ENCODE assay signal across 8 mouse cellular contexts in the genomic region with DNA sequence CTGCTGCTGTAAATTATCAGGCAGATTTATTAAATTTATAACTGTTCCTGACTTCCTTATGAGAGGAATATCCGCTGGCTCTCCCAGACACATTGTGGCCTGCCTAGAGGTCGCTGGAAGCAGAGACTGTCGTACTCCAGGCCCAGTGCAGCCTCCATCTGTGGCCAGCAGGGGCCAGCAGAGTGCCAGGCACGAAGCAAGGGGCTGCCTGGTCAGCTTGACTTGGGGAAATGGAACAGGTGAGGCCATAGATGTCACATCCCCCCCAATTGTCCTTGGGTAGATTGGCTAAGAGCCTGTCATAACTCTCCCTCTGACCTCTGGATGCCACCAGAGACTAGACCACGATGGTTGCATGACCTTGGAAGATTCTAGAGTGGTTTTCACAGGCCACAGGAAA. TPM values are rescaled to one million over a fixed set of nuclear protein-coding genes. Genes with fewer than 3 reads are reported as not detected.
A peak's percentile ranks its signal among the peaks of the same experiment; 100 is the strongest.
DNase-seq lines count a peak whose midpoint lies in the region; ATAC-seq and TF ChIP-seq lines count a peak whose summit lies in the region.

No protein-coding gene starts in this region.

- H3K4me1 ChIP-seq in liver, embryonic 12.5 days = no peaks in the 10 kb centered on the region
- H3K4me1 ChIP-seq in intestine, postnatal 0 days (replicated peaks; ENCODE audit: control insufficient read depth, insufficient read depth, low read length) = no peaks in the 10 kb centered on the region
- H3K4me1 ChIP-seq in limb, embryonic 14.5 days (ENCODE audit: control insufficient read depth, insufficient read depth, low read length) = no peaks in the 10 kb centered on the region
- H3K4me1 ChIP-seq in stomach, embryonic 15.5 days = no peaks in the 10 kb centered on the region

- no peaks in the 10 kb centered on the region for H3K27me3 ChIP-seq in liver, embryonic 12.5 days (replicated peaks)
- no peaks in the 10 kb centered on the region for H3K27me3 ChIP-seq in intestine, postnatal 0 days (replicated peaks; ENCODE audit: control insufficient read depth, insufficient read depth, low read length)
- no peaks in the 10 kb centered on the region for H3K27me3 ChIP-seq in limb, embryonic 14.5 days (ENCODE audit: control insufficient read depth, insufficient read depth, low read length)
- no peaks in the 10 kb centered on the region for H3K27me3 ChIP-seq in stomach, embryonic 15.5 days (replicated peaks)

- ATAC-seq in liver, embryonic 12.5 days = no peak
- peak; percentile 47; the same call in 1 of the 2 replicates for ATAC-seq in intestine, postnatal 0 days
- ATAC-seq in limb, embryonic 14.5 days (ENCODE audit: low FRiP score, low read depth) = no peak; the same call in 1 of the 2 replicates
- ATAC-seq in stomach, embryonic 15.5 days (ENCODE audit: insufficient read depth, low FRiP score, low read depth) = peak; percentile 36; the same call in 1 of the 2 replicates

- H3K36me3 ChIP-seq in liver, embryonic 12.5 days = peaks cover 78% of the 10 kb centered on the region
- peaks cover 74% of the 10 kb centered on the region for H3K36me3 ChIP-seq in intestine, postnatal 0 days (ENCODE audit: control insufficient read depth, insufficient read depth)
- H3K36me3 ChIP-seq in limb, embryonic 14.5 days (ENCODE audit: control insufficient read depth, insufficient read depth, low read length) = peaks cover 70% of the 10 kb centered on the region
- peaks cover 32% of the 10 kb centered on the region for H3K36me3 ChIP-seq in stomach, embryonic 15.5 days

- no peaks in the 10 kb centered on the region for H3K9me3 ChIP-seq in liver, embryonic 12.5 days (replicated peaks)
- no peaks in the 10 kb centered on the region for H3K9me3 ChIP-seq in intestine, postnatal 0 days (ENCODE audit: control insufficient read depth)
- no peaks in the 10 kb centered on the region for H3K9me3 ChIP-seq in limb, embryonic 14.5 days (ENCODE audit: control insufficient read depth, low read length)
- H3K9me3 ChIP-seq in stomach, embryonic 15.5 days = no peaks in the 10 kb centered on the region

- no peak overlapping the region for H3K4me2 ChIP-seq in liver, embryonic 12.5 days
- H3K4me2 ChIP-seq in intestine, postnatal 0 days (replicated peaks; ENCODE audit: low read depth) = no peak overlapping the region
- no peak overlapping the region for H3K4me2 ChIP-seq in limb, embryonic 14.5 days (replicated peaks; ENCODE audit: low read depth, low read length, severe bottlenecking)
- H3K4me2 ChIP-seq in stomach, embryonic 15.5 days = no peak overlapping the region

- 31% methylated on average over 5 of the region's 5 CpGs for WGBS in liver, embryonic 12.5 days (ENCODE audit: insufficient replicate concordance)
- 19% methylated on average over 5 of the region's 5 CpGs for WGBS in intestine, postnatal 0 days
- WGBS in limb, embryonic 14.5 days = 24% methylated on average over 5 of the region's 5 CpGs
- 21% methylated on average over 5 of the region's 5 CpGs for WGBS in stomach, embryonic 15.5 days

- TF ChIP-seq CTCF in intestine, postnatal 0 days (IDR thresholded peaks at IDR 0.05; ENCODE audit: low read depth) = peak; percentile 99

- TF ChIP-seq POLR2A in limb, embryonic 14.5 days (IDR thresholded peaks at IDR 0.05; ENCODE audit: borderline replicate concordance, extremely low read depth, insufficient read depth, insufficient read length) = no peak

- DNase-seq in liver = peak; percentile 65
- DNase-seq in cerebellum, postnatal 36 days = peak; percentile 67 to 68
- DNase-seq in gastrocnemius, postnatal 10 days = peak; percentile 75
- peak; percentile 14 for DNase-seq in limb, embryonic 14.5 days (ENCODE audit: low spot score)
- DNase-seq in neural tube, embryonic 10.5 days (ENCODE audit: extremely low spot score, low spot score) = peak; percentile 70

- H3K4me3 ChIP-seq in liver, embryonic 12.5 days = no peak overlapping the region
- H3K4me3 ChIP-seq in intestine, postnatal 0 days (ENCODE audit: low read depth, low read length) = no peak overlapping the region
- no peak overlapping the region for H3K4me3 ChIP-seq in limb, embryonic 14.5 days (replicated peaks; ENCODE audit: low read length)
- H3K4me3 ChIP-seq in stomach, embryonic 15.5 days (replicated peaks) = no peak overlapping the region

- no peak overlapping the region for H3K27ac ChIP-seq in liver, embryonic 12.5 days
- no peak overlapping the region for H3K27ac ChIP-seq in intestine, postnatal 0 days (ENCODE audit: low read depth, low read length)
- no peak overlapping the region for H3K27ac ChIP-seq in limb, embryonic 14.5 days (replicated peaks; ENCODE audit: low read depth, low read length)
- H3K27ac ChIP-seq in stomach, embryonic 15.5 days = no peak overlapping the region

- no peak overlapping the region for H3K9ac ChIP-seq in liver, embryonic 12.5 days
- no peak overlapping the region for H3K9ac ChIP-seq in intestine, postnatal 0 days (ENCODE audit: low read depth, low read length)
- H3K9ac ChIP-seq in limb, embryonic 14.5 days (ENCODE audit: low read depth, low read length, severe bottlenecking) = no peak overlapping the region
- no peak overlapping the region for H3K9ac ChIP-seq in stomach, embryonic 15.5 days

RNA-seq across cellular contexts. Expression of a gene that starts 18.0 kb away (rescaled TPM):
- 17.8 and 18.5 TPM in 2 replicates for polyA plus RNA-seq in liver, embryonic 12.5 days (2016; fragmentation: Nextera tagmentation; extraction: Ambion mirVana)
- total RNA-seq in gastrocnemius, postnatal 10 days (2021) = 10 to 100 TPM in 1 of 2 experiments, 1 to 10 TPM in 1; 6.0 to 10.7 TPM
- 12.7 and 14.2 TPM in 2 replicates for polyA plus RNA-seq in intestine, postnatal 0 days (2015; fragmentation: Nextera tagmentation; extraction: Ambion mirVana)
- polyA plus RNA-seq in limb, embryonic 14.5 days (2012; rRNA removed) = 31.6 and 39.4 TPM in 2 replicates
- 21.4 and 21.6 TPM in 2 replicates for polyA plus RNA-seq in limb, embryonic 14.5 days (2014; fragmentation: Nextera tagmentation; extraction: Ambion mirVana)
- polyA plus RNA-seq in stomach, embryonic 15.5 days (2015; fragmentation: Nextera tagmentation; extraction: Ambion mirVana) = 15.1 and 19.7 TPM in 2 replicates

RNA-seq across cellular contexts. Expression of a gene that starts 44.1 kb away (rescaled TPM):
- 0.14 and 0.37 TPM in 2 replicates for polyA plus RNA-seq in liver, embryonic 12.5 days (2016; fragmentation: Nextera tagmentation; extraction: Ambion mirVana)
- not detected for total RNA-seq in gastrocnemius, postnatal 10 days (2021)
- not detected in 2 replicates for polyA plus RNA-seq in intestine, postnatal 0 days (2015; fragmentation: Nextera tagmentation; extraction: Ambion mirVana)
- 0.10 and 0.12 TPM in 2 replicates for polyA plus RNA-seq in limb, embryonic 14.5 days (2012; rRNA removed)
- polyA plus RNA-seq in limb, embryonic 14.5 days (2014; fragmentation: Nextera tagmentation; extraction: Ambion mirVana) = 0.26 TPM in 1 of 2 replicates, not detected in the other
- 0.08 TPM in 1 of 2 replicates, not detected in the other for polyA plus RNA-seq in stomach, embryonic 15.5 days (2015; fragmentation: Nextera tagmentation; extraction: Ambion mirVana)

Comparison
In these comparisons a context has a peak if more than half of its experiments do, and no peak if none do; other contexts are left out.
1. DNase-seq: peak in every context shown above with its lines; median percentile 75 in gastrocnemius, postnatal 10 days; 70 in neural tube, embryonic 10.5 days; 68 in cerebellum, postnatal 36 days; 65 in liver; 14 in limb, embryonic 14.5 days.
2. ATAC-seq: peak in intestine, postnatal 0 days (single experiment) and stomach, embryonic 15.5 days (single experiment); none in liver, embryonic 12.5 days (single experiment) and limb, embryonic 14.5 days (single experiment).